8 mouse cellular contexts compared by ENCODE assay signal in the genomic region with DNA sequence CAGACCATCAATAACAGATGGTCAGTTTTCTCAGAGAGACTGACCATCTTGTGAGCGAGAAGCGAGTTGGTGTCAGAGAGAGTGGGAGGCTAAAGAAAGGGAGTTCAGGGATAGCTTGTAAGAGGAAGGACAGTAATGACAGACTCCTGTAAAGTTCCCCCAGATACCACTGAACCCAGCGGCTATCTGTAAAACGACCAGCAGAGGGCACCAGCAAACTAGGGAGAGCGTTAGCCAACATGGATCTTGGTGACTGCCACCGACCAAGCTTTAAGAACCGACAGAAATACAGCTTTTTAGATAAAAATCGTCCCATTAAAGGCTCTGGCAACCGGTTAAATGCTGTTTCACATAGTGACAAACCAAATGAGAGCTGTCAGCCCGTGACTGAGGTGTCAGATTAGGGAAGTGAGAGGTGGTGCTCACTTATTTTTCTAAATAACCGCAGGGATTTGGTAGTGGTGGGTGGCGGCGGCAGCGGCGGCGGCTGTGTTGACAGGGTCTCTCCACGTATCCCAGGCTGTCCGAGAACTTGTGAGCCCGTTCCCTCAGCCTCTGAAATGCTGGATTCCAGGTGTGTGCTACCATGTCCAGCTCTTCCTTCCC. TPM values are rescaled to one million over a fixed set of nuclear protein-coding genes. Genes with fewer than 3 reads are reported as not detected.
DNase-seq lines count a peak whose midpoint lies in the region; ATAC-seq lines count a peak whose summit lies in the region.

No protein-coding gene starts in this region.

- peaks cover 20% of the 10 kb centered on the region for H3K4me1 ChIP-seq in intestine, embryonic 14.5 days (replicated peaks; ENCODE audit: control insufficient read depth, insufficient read depth, low read length)

- H3K4me3 ChIP-seq in intestine, embryonic 14.5 days (ENCODE audit: low read depth, low read length), result no peak overlapping the region

- no peaks in the 10 kb centered on the region for H3K27me3 ChIP-seq in intestine, embryonic 14.5 days (replicated peaks; ENCODE audit: control insufficient read depth, insufficient read depth, low read length)

- intact Hi-C loops in gastrocnemius, postnatal 14 days (cut with DNase I; ENCODE audit: low total_unique reads), result no loop called here
- intact Hi-C loops in left cerebral cortex, postnatal 14 days (cut with DNase I), result no loop called here

- no peaks in the 10 kb centered on the region for H3K36me3 ChIP-seq in intestine, embryonic 14.5 days (ENCODE audit: control insufficient read depth, insufficient read depth, low read length)

- H3K9me3 ChIP-seq in intestine, embryonic 14.5 days (ENCODE audit: control insufficient read depth, low read length), result no peaks in the 10 kb centered on the region

- peak; percentile 17; the same call in 1 of the 2 replicates for ATAC-seq in intestine, embryonic 14.5 days (replicated peaks; ENCODE audit: low FRiP score, low TSS enrichment, low read depth)

- WGBS in intestine, embryonic 14.5 days, result 19% methylated on average over 19 of the region's 19 CpGs

- H3K4me2 ChIP-seq in intestine, embryonic 14.5 days (ENCODE audit: low read length), result peak overlapping the region; percentile 28

- no peak overlapping the region for H3K27ac ChIP-seq in intestine, embryonic 14.5 days (ENCODE audit: low read depth)

- peak overlapping the region; percentile 14; the same call in 1 of the 2 replicates for H3K9ac ChIP-seq in intestine, embryonic 14.5 days (ENCODE audit: low read length)

- peak; percentile 89 for DNase-seq in ZHBTc4 (ENCODE audit: low read depth, low spot score)
- DNase-seq in cerebellum, postnatal 4 days (ENCODE audit: low spot score in 2 of 2), result peak; percentile 72 to 83
- DNase-seq in gastrocnemius, postnatal 14 days, result peak; percentile 71
- peak; percentile 92 for DNase-seq in intestine, embryonic 14.5 days (ENCODE audit: low spot score)
- DNase-seq in left cerebral cortex, postnatal 14 days (ENCODE audit: low spot score in 2 of 2), result peak; percentile 74 to 85
- peak; percentile 88 for DNase-seq in mesoderm, embryonic 11.5 days (ENCODE audit: low read depth, low spot score)
- DNase-seq in right cerebral cortex, postnatal 25 days, result peak; percentile 78
- peak; percentile 45 to 69 for DNase-seq in urinary bladder, postnatal 36 days (ENCODE audit: low spot score in 2 of 2)

RNA-seq across cellular contexts. Expression of a gene that starts 37.7 kb away (rescaled TPM):
- total RNA-seq in gastrocnemius, postnatal 14 days (2021), result not detected
- polyA plus RNA-seq in intestine, embryonic 14.5 days (2014; fragmentation: Nextera tagmentation; extraction: Ambion mirVana), result 0.69 TPM in 1 of 2 replicates, not detected in the other
- 1 to 10 TPM in 1 of 2 experiments, under 1 TPM in 1; 0.87 to 1.8 TPM for total RNA-seq in left cerebral cortex, postnatal 14 days (2021)
